In the genomic region with DNA sequence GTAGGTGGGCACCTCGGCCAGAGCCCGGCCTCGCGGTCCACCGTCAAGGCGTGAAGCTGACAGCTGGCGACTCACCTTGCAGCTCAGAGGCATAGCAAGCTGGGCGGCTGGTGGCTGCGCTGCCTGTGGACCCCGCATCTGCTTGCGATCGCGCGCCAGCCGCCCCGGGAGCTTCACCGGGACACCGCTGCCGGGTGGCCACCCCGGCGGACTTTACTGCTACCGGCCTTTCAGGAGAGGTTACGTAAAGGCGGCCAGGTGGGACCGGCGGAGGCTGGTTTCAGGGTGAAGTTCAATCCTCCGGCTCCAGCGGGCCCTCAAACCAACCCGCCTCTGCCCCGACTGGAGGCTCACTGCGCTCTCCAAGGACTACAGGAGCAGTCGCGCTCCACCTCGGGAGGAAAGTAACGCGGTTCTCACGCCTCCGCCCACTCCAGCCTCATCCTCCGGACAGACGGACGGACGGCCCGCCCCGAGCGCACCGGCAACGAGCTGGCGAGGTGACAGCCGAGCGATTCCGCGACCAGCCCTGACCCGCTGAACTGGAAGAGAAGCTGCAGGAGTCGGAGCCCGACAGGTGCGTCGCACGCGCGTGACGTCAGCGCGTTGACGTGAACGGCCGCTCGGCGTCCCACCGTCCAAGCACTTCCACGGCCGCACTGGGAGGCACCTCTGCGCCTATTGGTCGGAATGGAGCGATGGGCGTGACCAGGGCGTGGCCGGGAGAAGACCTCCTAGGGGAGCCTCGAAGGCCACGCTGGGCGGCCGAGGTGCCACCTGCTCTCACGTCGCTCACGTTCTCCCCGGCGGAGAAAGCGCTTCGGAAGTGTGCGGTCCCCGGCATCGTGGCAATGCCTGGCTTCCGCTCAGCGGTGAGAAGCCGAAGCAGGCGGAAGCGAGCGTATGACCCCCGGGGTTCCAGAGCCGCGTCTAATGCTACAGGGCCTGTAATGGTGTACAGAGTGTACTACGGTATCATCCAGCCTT, we compare ENCODE assay signal across 8 mouse cellular contexts. TPM values are rescaled to one million over a fixed set of nuclear protein-coding genes. Genes with fewer than 3 reads are reported as not detected.
DNase-seq lines count a peak whose midpoint lies in the region; ATAC-seq lines count a peak whose summit lies in the region.

Clcn3 (minus strand) TSS at position 600 of the 987 bp plus-strand sequence.

- ATAC-seq in inflammation-experienced regulatory T-cells, adult 6 months: peak; percentile 94
- ATAC-seq in megakaryocyte-erythroid progenitor cell, adult 5-6 weeks (replicated peaks; ENCODE audit: low FRiP score, low TSS enrichment, poor library complexity, severe bottlenecking): peak; percentile 98

- intact Hi-C loops in gastrocnemius, postnatal 14 days (cut with DNase I; ENCODE audit: low total_unique reads): no loop called here
- intact Hi-C loops in left cerebral cortex, postnatal 10 days (cut with DNase I): loop anchor here (10.0 kb wide), 1 partner anchor 478 kb away; the partner anchor contains the start of genes Aadat and Gm10283

- peak; percentile 98 to 99 for DNase-seq in adrenal gland, adult (ENCODE audit: inconsistent age in 2 of 2, low spot score in 1 of 2)
- peak; percentile 98 for DNase-seq in embryo, embryonic 10.5 days (ENCODE audit: low spot score)
- DNase-seq in gastrocnemius, postnatal 14 days: peak; percentile 96
- DNase-seq in left cerebral cortex, postnatal 10 days (ENCODE audit: extremely low spot score in 1 of 2, low spot score in 2 of 2): peak; percentile 96 to 99
- DNase-seq in right cerebral cortex, postnatal 25 days: peak; percentile 97
- DNase-seq in urinary bladder, postnatal 4 days (ENCODE audit: low spot score in 2 of 2): peak; percentile 92 to 96

RNA-seq across cellular contexts. Expression of gene Clcn3, which starts in this region (rescaled TPM):
- total RNA-seq in gastrocnemius, postnatal 14 days (2021): 10 to 100 TPM; 18.0 to 18.9 TPM
- 10 to 100 TPM; 19.2 to 24.6 (median 24.4) TPM for polyA plus RNA-seq in inflammation-experienced regulatory T-cells, adult 6 months (2017; shearing (Covaris generic))
- 100 to 1,000 TPM; 146 to 152 TPM for total RNA-seq in left cerebral cortex, postnatal 10 days (2021)
- 47.2 and 56.3 TPM in 2 replicates for total RNA-seq in megakaryocyte-erythroid progenitor cell, adult 5-6 weeks (2014; fragmentation: Nextera tagmentation)
- 58.1 and 66.9 TPM in 2 replicates for total RNA-seq in megakaryocyte-erythroid progenitor cell, adult 5-6 weeks (2017)

Comparison
In these comparisons a context has a peak if more than half of its experiments do, and no peak if none do; other contexts are left out.
1. Peak in every context shown above with its lines: DNase-seq and ATAC-seq.